Mouse (Mus musculus) MN1 (cell line): ENCODE results near the gene Dhx8.

Experiments used
- DNase-seq: peaks from one replicate; pipeline ENCODE4 v3.0.0-alpha.2; 2016; ENCODE audit warnings: low spot score

The Dhx8 gene

DNA sequence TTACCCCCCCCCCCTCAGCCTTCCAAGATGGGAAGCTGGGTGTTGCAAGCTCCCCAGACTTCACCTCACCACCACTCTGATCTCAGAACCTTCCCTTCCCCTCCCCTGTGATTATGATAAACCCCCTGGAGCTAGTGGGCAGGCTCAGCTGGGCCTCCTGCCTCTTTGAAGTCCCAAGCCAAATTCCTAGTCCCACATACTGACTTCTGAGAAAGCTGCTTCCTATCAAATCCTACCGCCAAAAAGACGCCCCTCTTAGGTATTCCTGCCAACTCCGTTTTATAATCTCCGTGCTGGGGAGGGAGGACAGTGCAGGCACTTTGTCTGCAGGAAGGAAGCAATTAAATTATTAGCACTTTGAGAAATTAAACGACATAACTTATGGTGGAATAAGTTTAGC is 68.7 kb downstream of the Dhx8 start:
- no peak for DNase-seq

DNA sequence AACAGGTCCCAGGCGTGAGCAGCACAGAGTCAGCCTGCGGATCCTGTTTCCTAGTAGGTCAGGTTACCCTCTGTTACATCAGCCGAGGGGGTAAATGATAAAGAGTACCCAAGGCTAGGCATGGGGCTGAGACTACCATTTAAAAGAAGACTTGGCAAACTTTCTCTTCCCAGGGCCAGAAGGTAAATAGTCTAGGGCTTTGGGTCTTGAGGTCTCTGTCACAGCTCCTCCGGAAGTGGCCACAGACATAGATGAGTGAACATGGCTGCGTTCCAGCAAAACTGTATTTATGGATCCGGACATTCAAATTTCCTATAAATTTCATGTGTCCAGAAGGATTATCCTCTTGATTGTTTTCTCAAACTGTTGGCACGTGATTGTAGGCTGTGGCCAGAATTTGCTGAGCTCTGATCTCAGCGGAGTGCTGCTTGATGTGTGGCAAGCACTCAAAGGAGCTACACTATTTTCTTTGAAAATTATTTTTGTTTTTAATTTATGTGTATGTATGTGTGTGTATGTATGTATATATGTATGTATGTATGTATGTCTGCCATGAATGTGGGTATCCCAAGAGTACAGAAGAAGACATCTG is 72.5 kb downstream of the Dhx8 start:
- no peak for DNase-seq

DNA sequence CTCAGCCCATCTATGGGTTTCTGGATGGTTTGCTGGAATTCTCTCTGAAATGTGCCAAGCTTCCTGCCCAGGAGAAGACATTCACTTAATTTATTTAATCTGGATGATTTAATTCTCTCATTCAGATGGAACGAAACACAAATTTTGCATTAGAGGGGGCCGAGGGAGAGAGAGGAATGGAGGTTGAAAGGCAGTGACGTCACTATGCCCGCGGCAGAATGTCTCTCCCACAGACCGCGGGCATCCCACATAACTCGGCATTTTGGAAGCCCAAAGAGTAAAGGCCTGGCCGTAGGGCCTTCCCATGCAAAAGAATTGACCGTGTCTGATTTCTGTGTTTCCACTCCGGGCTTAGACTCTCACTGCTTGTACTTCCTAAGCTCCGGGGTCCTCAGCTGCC is 74.0 kb downstream of the Dhx8 start:
- peak; percentile 23 for DNase-seq

DNA sequence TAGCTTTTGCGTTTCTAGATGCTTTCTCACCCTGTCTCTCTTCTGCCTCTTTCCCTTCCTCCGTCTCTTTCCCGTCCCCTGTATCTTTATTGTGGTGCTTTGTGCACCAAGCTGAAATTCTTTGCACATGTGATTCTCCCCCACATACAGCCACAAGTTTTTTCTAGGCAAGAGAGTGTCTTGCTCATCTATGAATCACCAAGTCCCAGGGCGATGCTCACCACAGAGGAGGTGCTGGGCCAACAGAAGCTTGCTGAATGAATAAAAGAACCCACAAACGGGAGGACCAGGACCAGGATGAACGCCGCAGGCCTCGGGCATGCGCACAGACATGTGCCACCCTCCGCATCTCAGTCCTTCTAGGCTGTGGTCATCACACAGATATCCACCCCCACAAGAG is 74.5 kb downstream of the Dhx8 start:
- peak; percentile 26 for DNase-seq

DNA sequence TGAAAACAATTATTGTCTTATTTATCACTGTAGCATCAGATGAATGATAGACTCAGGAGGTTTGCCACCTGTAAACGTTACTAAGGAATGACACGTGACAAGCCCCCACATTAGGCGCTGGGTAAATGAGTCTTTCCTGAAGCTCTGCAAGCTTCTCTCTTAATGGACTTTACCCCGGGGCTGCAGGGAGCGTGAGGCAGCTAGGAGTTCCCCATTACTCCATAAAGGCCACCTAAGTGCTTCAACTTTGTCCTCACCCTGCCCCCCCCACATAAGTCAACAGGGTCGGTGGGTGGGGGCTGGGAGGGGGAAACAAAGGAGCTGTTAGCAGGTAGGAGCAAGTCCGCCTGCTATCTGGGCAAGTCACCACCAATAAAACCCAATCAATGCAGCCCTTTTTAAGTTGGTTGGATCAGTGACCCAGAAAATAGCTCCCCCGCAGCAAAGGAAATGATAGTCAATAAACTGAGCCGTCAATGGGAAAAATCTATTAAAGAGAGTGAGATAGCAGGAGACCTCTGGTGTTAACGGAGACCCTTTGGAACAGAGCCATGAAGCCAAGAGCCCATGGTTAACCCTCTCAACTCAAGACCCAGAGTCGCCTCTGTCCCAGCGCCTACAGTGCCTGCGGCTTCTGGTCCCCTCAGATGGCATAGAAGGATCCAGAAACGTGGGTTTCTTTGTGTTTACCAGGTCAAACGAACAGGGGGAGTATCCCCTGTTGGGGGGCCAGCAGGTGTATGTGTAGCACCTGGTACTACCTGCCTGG is 76.5 kb downstream of the Dhx8 start:
- no peak for DNase-seq

DNA sequence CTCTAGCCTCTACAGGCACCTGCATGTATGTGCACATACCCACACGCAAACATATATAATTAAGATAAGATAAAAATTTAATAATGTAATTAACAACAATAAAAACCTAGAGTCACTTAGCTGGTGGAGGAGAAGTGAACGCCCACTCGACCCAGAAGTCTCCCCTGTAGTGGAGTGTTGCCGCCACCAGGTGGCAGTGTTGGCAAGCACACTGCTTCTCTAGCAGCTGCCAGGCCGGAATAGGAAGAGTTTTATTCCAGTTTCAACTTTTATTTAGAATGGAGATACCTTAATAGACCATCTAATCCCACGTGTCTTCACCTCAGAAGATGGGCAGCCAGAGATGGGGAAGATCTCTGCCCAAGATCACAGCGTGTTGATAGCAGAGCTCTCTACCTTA is 80.5 kb downstream of the Dhx8 start:
- DNase-seq, result peak; percentile 79

DNA sequence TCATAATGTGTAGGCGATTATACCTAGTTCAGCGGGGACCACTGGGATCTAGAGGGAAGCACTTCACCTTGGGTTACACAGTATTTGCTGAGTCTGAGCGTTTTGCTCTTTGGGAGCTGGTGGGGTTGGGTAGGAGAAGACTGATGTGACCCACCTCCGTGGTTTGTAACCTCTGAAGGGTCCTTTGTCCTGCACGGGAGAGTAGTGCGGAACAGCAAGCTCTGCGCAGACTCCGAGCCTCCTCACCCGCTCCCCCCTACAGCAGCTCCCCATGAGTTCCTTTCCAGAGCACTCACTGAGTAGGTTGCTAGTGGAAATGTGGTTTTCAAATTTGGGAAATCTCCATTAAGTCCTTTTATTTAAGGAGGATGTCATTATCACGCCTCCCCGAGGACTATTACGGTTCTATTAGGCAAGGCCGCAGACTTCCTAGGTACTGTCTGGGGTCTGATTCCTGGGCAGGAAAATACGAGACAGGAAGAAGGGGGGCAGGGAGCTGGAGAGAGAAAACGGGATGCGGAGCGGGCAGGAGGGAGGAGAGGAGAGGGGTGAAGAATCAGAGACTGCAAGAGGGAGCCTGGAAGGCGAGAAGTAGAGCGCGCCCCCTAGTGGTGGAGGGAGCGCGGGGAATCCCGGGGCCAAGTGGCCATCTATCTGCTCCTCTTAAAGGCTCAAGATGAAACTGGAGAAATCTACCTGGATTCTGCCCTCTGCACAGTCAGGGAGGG is 81.8 kb downstream of the Dhx8 start:
- DNase-seq, result peak; percentile 85

DNA sequence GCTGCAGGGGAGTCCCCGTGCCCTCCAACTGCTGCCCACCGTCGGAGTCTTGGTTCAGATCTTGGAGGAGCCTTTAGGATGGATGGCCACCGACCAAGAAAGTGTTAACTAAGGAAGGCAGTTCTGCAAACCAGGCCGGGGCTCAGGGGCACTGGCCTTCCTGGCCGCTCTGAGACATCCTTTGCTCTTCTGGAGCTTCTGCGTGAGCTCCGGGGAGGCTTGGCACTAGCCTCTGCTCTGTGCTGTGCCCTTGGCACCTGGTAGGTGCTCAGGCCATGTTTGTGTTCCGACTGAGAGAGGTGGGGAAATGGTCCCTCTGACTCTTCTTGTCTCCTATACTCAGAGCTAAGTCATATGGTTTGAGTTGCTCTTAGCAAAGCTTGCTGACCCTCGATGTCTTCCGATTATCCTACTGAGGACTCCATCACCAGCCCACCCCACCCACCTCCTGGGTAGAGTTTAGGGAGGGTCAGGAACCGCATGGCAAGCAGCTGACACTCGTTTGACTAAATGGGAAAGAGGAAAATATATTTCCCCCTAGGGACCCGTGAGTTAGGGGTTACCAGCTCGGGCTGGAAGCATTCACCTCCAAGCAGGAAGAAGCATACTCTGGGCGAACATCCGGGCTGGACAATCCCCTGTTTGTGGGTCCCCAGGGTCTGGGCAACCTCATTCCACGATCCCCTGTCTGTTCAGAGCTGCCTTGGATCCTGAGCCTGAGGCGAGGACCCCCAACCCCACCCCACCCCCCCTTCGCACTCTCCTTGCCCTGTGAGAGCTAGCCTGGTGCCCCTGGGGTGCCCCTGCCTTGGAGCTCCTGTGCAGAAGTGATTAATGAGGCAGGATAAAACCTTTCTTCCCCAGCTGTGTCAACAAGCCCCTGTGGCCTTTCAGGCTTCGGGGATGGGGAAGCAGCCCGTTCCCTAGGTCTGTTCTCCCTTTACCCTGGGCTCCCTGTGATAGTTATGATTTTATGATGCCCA is 82.7 kb downstream of the Dhx8 start:
- DNase-seq, result no peak
